Mouse (Mus musculus) neural tube, embryonic 12.5 days (tissue): ENCODE data around the gene Spi1. TPM values are rescaled to one million over a fixed set of nuclear protein-coding genes. Genes with fewer than 3 reads are reported as not detected.
"Not testable (repeated sequence)": the region's sequence is repeated elsewhere in the genome, so short reads cannot be mapped to it uniquely, and the experiment has no call there.

Experiments
- ATAC-seq: fragments of 200-750 bp; cut with Nextera tagmentation; 2 replicates; pipeline ENCODE4 v1.8.0; 2017; ENCODE audit warnings: low read depth, mild to moderate bottlenecking, moderate TSS enrichment, moderate library complexity; ENCODE audit not compliant: low FRiP score
- H3K27ac ChIP-seq: fragments of 300-500 bp; sonication (generic); 2 replicates; pipeline ENCODE4 v1.5.1; 2016
- H3K27me3 ChIP-seq: fragments of 300-500 bp; sonication (generic); replicated peaks from 2 replicates; pipeline ENCODE4 v1.6.1; 2016; ENCODE audit warnings: mild to moderate bottlenecking
- H3K36me3 ChIP-seq: fragments of 300-500 bp; sonication (generic); 2 replicates; pipeline ENCODE4 v1.6.1; 2016; ENCODE audit warnings: mild to moderate bottlenecking
- H3K4me1 ChIP-seq: fragments of 300-500 bp; sonication (generic); 2 replicates; pipeline ENCODE4 v1.6.1; 2016
- H3K4me2 ChIP-seq: fragments of 300-500 bp; sonication (generic); replicated peaks from 2 replicates; pipeline ENCODE4 v1.6.1; 2016; ENCODE audit warnings: mild to moderate bottlenecking
- H3K4me3 ChIP-seq: fragments of 300-500 bp; sonication (generic); 2 replicates; pipeline ENCODE4 v1.5.1; 2016
- H3K9ac ChIP-seq: fragments of 300-500 bp; sonication (generic); 2 replicates; pipeline ENCODE4 v1.6.1; 2016; ENCODE audit warnings: mild to moderate bottlenecking
- H3K9me3 ChIP-seq: fragments of 300-500 bp; sonication (generic); 2 replicates; pipeline ENCODE4 v1.6.1; 2016; ENCODE audit warnings: mild to moderate bottlenecking
- WGBS: fragments of 180-500 bp; shearing (Covaris S2); methylation state at CpG from one replicate; pipeline ENCODE4 v1.1.7; 2016; 5-methylcytosine and 5-hydroxymethylcytosine counted together
- polyA plus RNA-seq: library from polyadenylated mRNA; unstranded; fragments of >200 nt; fragmentation: Nextera tagmentation; extraction: Ambion mirVana; gene quantifications from 2 replicates; pipeline ENCODE4 v1.2.1, GENCODE M21; 2016

The Spi1 gene
- 4.0 and 4.6 TPM in 2 replicates for polyA plus RNA-seq

DNA sequence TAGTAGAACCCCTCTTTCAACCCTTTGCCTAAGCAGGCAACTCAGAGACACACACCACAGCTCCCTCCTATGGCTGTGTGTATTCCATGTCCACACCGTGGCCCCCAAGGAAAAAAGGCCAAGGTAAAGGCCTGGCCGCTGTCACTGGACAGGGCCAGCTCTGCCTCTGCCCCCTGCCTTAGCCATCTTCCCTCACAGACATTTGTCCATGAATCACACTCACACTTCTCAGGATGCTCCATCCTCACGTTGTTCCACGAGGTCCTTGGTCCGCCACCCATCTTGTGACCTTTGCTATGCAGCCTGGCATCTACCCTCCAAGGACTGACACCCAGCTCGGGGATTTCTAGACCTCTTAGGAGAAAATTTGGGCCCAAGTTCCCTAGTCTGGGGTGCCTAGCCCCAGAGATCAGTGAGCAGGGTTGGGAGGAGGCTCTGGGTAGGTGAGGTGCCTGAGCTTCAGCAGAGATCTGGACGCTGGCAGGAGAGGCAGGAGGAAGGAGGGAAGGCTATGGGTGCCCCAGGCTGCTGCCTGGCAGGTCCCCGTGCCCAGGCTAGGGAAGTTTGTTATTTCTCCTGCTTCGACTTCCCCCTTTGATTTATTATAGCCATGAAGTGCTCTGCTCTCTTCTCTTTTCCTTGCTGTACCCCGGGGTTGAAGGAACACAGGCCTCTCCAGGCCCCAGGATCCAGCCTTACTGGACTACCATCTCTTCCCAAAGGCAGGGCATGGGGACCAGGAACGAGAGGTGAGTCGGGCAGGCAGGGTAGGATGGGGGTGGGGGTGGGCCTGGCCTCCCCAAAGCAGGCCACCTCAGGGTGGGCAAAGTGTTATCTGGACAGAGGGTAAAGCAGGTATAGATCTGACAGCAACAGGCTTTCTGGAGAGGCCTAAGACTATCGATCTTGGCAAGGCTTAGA, at the start of gene Spi1:
Spi1 (plus strand) TSS at position 616 of the 921 bp plus-strand sequence.
- no peak within 1 kb of the TSS for H3K9ac ChIP-seq
- no peaks in the 10 kb centered on the region for H3K9me3 ChIP-seq
- no peak within 1 kb of the TSS for H3K4me3 ChIP-seq
- no peak within 1 kb of the TSS for H3K4me2 ChIP-seq
- no peaks in the 10 kb centered on the region for H3K27me3 ChIP-seq
- H3K4me1 ChIP-seq = peaks cover 10% of the 10 kb centered on the region
- H3K27ac ChIP-seq = no peak within 1 kb of the TSS
- 85% methylated on average over 13 of the region's 13 CpGs for WGBS
- H3K36me3 ChIP-seq = no peaks in the 10 kb centered on the region
- no peak for ATAC-seq

DNA sequence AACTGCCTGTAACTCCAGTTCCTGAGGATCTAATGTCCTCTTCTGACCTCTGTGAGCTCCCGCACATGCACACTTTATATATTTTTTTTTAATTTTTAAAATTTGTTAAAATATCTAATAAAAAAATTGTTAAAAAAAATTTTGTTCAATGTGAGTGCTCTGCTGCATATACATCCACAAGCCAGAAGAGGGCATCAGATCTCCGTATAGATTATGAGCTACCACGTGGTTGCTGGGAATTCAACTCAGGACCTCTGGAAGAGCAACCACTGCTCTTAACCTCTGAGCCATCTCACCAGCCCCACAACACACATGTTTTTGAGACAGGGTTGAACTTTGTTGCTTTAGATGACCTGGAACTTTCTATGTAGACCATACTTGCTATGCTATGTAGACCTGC, 49.2 kb upstream of the Spi1 start:
- Histone ChIP-seq H3K27me3 (no peaks in the 10 kb centered on the region), H3K4me3 (no peak overlapping the region), H3K36me3 (no peaks in the 10 kb centered on the region), H3K4me1 (peaks cover 3% of the 10 kb centered on the region; the same call in 1 of the 2 replicates), H3K4me2 (no peak overlapping the region), H3K27ac (no peak overlapping the region), H3K9me3 (no peaks in the 10 kb centered on the region), H3K9ac (no peak overlapping the region)
- WGBS = 20% methylated on average over 3 of the region's 3 CpGs
- no peak for ATAC-seq

DNA sequence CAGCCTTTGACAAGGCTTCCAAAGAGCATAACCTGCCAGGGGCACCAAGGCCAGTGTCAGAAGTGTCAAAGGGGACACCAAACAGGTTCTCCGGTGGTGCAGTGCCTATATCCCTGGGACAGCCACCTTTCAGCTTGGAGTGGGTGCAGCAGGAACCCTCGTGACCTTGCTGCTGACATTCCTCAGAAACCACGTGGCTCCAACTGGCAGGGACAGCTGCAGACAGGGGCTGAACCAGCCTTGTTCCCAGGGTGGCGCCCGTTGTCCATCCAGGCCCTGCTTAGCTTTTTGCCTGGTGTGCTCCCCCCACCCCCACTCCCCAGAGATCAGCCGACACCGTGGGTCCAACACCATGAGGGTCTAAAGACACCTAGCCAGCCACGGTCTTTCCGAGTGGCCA, 46.8 kb upstream of the Spi1 start, which contains the start of gene Rapsn:
Rapsn (plus strand) TSS at position 236 of the 400 bp plus-strand sequence.
- no peak for ATAC-seq
- whole genome bisulfite sequencing = 68% methylated on average over 9 of the region's 9 CpGs
- no peaks in the 10 kb centered on the region for H3K9me3 ChIP-seq
- no peaks in the 10 kb centered on the region for H3K4me1 ChIP-seq
- H3K4me3 ChIP-seq = no peak within 1 kb of the TSS
- H3K9ac ChIP-seq = no peak within 1 kb of the TSS
- no peaks in the 10 kb centered on the region for H3K27me3 ChIP-seq
- no peaks in the 10 kb centered on the region for H3K36me3 ChIP-seq
- H3K27ac ChIP-seq = no peak within 1 kb of the TSS
- no peak within 1 kb of the TSS for H3K4me2 ChIP-seq

DNA sequence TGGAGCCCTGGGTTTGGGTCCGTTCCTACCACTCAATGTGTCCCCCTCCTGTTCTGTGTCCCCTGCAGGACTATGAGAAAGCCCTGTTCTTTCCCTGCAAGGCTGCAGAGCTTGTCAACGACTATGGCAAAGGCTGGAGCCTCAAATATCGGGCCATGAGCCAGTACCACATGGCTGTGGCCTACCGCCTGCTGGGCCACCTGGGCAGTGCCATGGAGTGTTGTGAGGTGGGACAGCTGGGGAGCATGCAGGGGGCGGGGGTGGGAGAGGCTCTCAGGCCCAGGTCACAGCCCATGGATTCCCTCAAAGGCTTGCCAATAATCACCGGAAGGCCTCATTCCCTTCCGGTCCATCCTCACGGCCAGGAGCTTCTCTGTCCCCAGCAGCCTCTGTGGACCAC, 40.4 kb upstream of the Spi1 start:
- Histone ChIP-seq H3K27ac (no peak overlapping the region), H3K36me3 (no peaks in the 10 kb centered on the region), H3K9ac (no peak overlapping the region), H3K27me3 (no peaks in the 10 kb centered on the region), H3K4me3 (no peak overlapping the region), H3K4me2 (no peak overlapping the region), H3K9me3 (no peaks in the 10 kb centered on the region), H3K4me1 (no peaks in the 10 kb centered on the region)
- 71% methylated on average over 8 of the region's 8 CpGs for WGBS
- no peak for ATAC-seq

DNA sequence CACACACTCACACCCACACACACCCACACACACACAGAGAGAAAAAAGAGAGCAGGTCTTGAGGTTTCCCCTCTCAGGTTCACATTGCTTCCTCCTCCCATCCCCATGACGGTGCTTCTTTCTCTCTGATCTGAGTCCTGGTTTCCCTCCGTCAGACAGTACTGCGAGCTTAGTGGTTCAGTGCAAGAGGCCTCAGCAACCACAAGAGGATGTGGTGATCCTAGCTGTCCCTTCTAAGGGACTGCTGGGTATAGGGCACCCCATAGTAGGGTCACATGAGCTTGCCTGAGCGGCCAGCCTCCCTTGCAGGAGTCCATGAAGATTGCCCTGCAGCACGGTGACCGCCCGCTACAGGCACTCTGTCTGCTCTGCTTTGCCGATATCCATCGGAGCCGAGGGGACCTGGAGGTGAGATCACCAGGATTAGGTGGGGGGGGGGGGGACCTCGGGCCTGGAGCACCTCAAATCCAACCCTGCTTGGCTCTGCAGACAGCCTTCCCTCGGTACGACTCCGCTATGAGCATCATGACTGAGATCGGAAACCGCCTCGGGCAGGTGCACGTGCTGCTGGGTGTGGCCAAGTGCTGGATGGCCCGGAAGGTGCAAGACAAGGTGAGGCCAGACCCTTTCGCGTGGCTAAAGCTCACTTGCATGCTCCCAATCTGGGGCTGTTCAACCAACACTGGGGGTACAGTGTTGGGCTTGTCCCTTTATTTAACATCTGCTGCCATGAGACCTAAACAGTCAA, 39.4 kb upstream of the Spi1 start:
- Histone ChIP-seq H3K36me3 (no peaks in the 10 kb centered on the region), H3K9ac (no peak overlapping the region), H3K9me3 (no peaks in the 10 kb centered on the region), H3K27me3 (no peaks in the 10 kb centered on the region), H3K4me2 (no peak overlapping the region), H3K4me3 (no peak overlapping the region), H3K4me1 (no peaks in the 10 kb centered on the region), H3K27ac (no peak overlapping the region)
- ATAC-seq = no peak
- 73% methylated on average over 21 of the region's 21 CpGs for WGBS

DNA sequence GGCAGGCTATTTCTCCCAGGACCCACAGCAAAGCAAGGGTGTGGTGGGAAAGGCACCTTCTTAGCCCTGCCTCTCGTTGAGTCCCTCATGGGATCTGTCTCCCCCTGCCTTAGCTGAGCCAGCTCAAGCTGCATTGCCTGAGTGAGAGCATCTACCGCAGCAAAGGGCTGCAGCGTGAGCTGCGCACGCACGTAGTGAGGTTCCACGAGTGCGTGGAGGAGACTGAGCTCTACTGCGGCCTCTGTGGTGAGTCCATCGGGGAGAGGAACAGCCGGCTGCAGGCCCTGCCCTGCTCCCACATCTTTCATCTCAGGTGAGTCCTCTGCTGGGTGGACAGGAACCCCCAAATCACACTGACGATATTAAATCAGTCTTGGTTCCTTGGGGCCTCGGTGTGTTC, 37.5 kb upstream of the Spi1 start:
- no peaks in the 10 kb centered on the region for H3K4me1 ChIP-seq
- H3K27me3 ChIP-seq = no peaks in the 10 kb centered on the region
- WGBS = 87% methylated on average over 13 of the region's 13 CpGs
- no peaks in the 10 kb centered on the region for H3K36me3 ChIP-seq
- no peak overlapping the region for H3K4me3 ChIP-seq
- H3K4me2 ChIP-seq = no peak overlapping the region
- no peak overlapping the region for H3K27ac ChIP-seq
- no peak for ATAC-seq
- H3K9ac ChIP-seq = no peak overlapping the region
- H3K9me3 ChIP-seq = no peaks in the 10 kb centered on the region

DNA sequence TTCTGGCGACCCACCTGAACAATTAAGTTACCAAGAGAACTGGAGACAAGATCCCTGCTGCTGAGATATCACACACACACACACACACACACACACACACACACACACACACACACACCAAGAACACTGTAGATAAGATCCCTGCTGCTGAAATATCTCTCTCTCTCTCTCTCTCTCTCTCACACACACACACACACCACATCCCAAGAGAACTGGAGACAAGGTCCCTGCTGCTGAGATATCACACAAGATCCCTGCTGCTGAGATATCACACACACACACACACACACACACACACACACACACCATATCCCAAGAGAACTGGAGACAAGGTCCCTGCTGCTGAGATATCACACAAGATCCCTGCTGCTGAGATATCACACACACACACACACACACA, 36.4 kb upstream of the Spi1 start:
- H3K27ac ChIP-seq, H3K4me3 ChIP-seq, H3K4me2 ChIP-seq, H3K27me3 ChIP-seq, H3K9me3 ChIP-seq, H3K36me3 ChIP-seq, H3K9ac ChIP-seq, ATAC-seq, H3K4me1 ChIP-seq: not testable (repeated sequence)
- 86% methylated on average over 1 of the region's 1 CpGs for WGBS

DNA sequence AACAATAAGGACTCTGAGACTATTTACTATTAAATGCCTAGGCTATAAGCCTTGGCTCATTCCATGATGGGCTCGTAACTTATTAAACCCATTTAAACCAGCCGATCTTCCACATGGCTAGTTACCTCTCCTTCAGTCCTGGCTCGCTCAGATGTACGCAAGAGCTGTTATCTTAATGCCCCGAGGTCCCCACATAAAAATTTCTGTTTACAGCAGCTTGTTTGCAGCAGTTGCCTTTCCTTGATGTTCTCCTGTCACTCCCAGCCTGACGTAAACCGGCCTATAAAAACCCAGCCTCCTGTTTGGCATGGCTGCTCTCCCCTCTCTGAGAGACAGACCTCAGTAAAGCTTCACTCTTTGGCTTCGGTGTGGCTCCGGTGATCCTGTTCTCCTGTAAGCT, 34.8 kb upstream of the Spi1 start:
- H3K4me3 ChIP-seq = no peak overlapping the region
- no peak overlapping the region for H3K9ac ChIP-seq
- WGBS = 79% methylated on average over 9 of the region's 9 CpGs
- no peaks in the 10 kb centered on the region for H3K9me3 ChIP-seq
- no peaks in the 10 kb centered on the region for H3K4me1 ChIP-seq
- no peak overlapping the region for H3K4me2 ChIP-seq
- no peaks in the 10 kb centered on the region for H3K27me3 ChIP-seq
- no peak overlapping the region for H3K27ac ChIP-seq
- no peaks in the 10 kb centered on the region; the same call in 1 of the 2 replicates for H3K36me3 ChIP-seq
- no peak for ATAC-seq

DNA sequence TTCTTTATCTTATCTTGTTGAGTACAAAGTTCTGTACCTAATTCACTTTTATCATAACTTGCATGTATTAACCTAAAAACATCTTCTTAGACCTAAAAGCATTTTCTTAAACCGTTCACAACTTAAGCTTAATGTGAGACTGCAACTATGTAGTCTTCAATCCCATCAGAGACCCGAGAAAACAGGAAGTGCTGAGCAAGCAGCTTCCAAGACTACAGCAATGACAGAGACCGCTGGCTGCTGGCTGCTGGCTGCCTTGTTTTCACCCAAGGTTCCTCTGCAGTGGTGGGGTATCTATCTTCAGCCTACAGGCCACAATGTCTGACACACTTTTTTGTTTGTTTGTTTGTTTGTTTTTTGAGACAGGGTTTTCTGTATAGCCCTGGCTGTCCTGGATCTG, 30.3 kb upstream of the Spi1 start:
- ATAC-seq = no peak
- Histone ChIP-seq H3K27me3 (no peaks in the 10 kb centered on the region), H3K36me3 (peaks cover 16% of the 10 kb centered on the region), H3K4me3 (no peak overlapping the region), H3K4me1 (peaks cover 13% of the 10 kb centered on the region), H3K27ac (no peak overlapping the region), H3K4me2 (no peak overlapping the region), H3K9ac (no peak overlapping the region), H3K9me3 (no peaks in the 10 kb centered on the region)
- WGBS = 91% methylated on average over 3 of the region's 3 CpGs

DNA sequence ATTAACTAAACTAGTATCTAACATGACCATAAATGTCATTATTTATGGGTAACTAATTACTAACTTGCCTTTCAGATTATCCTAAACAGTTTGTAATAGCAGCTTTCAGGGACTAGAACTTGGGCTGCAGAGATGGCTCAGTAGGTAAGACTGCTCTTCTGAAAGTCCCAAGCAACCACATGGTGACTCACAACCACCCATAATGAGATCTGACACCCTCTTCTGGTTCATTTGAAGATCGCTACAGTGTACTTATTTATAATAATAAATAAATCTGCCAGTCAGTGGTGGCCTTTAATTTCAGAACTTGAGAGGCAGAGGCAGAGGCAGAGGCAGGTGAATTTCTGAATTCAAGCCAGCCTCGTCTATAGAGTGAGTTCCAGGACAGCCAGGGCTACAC, 29.4 kb upstream of the Spi1 start:
- Histone ChIP-seq H3K27ac (no peak overlapping the region), H3K4me3 (no peak overlapping the region), H3K4me2 (peak overlapping the region; percentile 91), H3K27me3 (no peaks in the 10 kb centered on the region), H3K4me1 (peaks cover 13% of the 10 kb centered on the region), H3K9me3 (no peaks in the 10 kb centered on the region), H3K9ac (no peak overlapping the region), H3K36me3 (peaks cover 24% of the 10 kb centered on the region)
- no peak for ATAC-seq
- WGBS = 74% methylated on average over 2 of the region's 2 CpGs

DNA sequence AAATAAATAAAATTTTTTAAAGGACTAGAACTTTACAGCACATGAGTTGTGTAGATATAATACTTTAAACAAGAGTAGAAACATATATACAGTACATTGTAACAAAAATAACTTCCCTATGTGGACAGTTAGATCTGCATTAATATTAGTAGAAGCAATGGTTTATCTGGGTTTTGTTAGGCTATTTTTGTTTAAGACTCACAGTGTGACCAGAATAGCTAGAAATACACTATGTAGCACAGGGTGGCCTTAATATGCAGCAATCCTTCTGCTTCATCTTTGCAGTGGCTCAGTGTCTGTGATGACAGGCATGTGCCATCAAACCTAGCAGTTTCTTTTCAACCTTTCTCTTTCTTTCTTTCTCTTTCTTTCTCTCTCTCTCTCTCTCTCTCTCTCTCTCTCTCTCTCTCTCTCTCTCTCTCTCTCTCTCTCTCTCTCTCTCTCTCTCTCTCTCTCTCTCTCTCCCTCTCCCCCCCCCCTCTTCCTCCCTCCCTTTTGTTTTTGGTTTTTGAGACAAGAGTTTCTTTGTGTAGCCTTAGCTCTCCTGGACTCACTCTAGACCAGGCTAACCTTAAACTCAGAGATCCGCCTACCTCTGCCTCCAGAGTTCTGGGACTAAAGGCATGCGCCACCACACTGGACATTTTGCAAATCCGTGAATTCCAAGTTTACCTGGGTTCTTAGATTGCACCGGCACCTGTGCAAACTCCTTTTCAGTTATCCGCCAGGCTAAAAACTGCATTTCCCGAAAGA, 28.8 kb upstream of the Spi1 start:
- peak; percentile 74 for ATAC-seq
- Histone ChIP-seq H3K4me1 (peaks cover 13% of the 10 kb centered on the region), H3K9me3 (no peaks in the 10 kb centered on the region), H3K4me3 (peak overlapping the region; percentile 82), H3K27me3 (no peaks in the 10 kb centered on the region), H3K9ac (peak overlapping the region; percentile 82), H3K4me2 (peak overlapping the region; percentile 91), H3K36me3 (peaks cover 30% of the 10 kb centered on the region), H3K27ac (0 out of 2 replicates have a peak overlapping the region, but pooled peaks have one; percentile 50)
- 0% methylated on average over 6 of the region's 6 CpGs for WGBS

DNA sequence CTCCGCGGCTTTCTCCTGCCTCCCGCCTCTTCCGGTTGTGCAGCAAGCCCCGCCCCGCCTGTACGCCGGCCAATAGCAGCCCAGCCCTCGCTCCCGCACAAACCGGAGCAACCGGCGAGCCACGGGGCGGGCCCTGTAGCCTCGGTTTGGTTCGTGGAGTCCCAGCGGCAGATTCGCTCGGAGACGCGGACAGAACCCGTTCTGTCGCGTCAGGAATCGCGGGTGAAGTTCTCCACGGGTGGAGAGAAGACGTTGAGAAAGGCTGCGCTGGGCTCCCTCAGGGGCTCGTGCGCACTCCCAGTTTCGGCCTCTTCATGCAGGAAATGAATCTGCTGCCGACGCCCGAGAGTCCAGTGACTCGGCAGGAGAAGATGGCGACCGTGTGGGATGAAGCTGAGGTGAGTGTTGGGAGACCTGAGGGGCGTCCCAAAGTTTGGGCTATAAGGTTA, 28.2 kb upstream of the Spi1 start, which contains the start of gene Psmc3:
Psmc3 (plus strand) TSS at position 76 of the 449 bp plus-strand sequence.
- ATAC-seq = peak; percentile 98
- peak within 1 kb of the TSS; percentile 82 for H3K9ac ChIP-seq
- H3K27me3 ChIP-seq = no peaks in the 10 kb centered on the region
- H3K4me3 ChIP-seq = peak within 1 kb of the TSS; percentile 82
- H3K36me3 ChIP-seq = peaks cover 36% of the 10 kb centered on the region
- H3K4me2 ChIP-seq = peak within 1 kb of the TSS; percentile 91
- under 1% methylated on average over 40 of the region's 40 CpGs for WGBS
- no peaks in the 10 kb centered on the region for H3K9me3 ChIP-seq
- H3K27ac ChIP-seq = peak within 1 kb of the TSS; percentile 50; the same call in 1 of the 2 replicates
- peaks cover 13% of the 10 kb centered on the region for H3K4me1 ChIP-seq
